Mouse (Mus musculus) layer of hippocampus, adult 8-10 months (tissue): ENCODE measurements around the gene Bcam. TPM values are rescaled to one million over a fixed set of nuclear protein-coding genes. Genes with fewer than 3 reads are reported as not detected.

ENCODE experiments used
- DNase-seq, 2 experiments: peaks; one replicate each; pipeline ENCODE4 v3.0.0; 2022; ENCODE audit warnings: low spot score in 2 of 2
- total RNA-seq, 4 experiments: library from RNA; stranded (reverse); gene quantifications; 2 replicates each; pipeline ENCODE4 v1.2.4; 2022

Bcam gene
- total RNA-seq, 4 experiments from 2014 or later = 11.0 to 15.2 (median 13.2) TPM

GRCm38 (mm10) chr7:19726541-19726940 lies 44.3 kb downstream of the Bcam start:
- DNase-seq = no peak

GRCm38 (mm10) chr7:19724167-19724566 lies 46.6 kb downstream of the Bcam start:
- no peak for DNase-seq

- no peak for DNase-seq
These were observed 48.0 kb downstream of the Bcam start for GRCm38 (mm10) chr7:19722754-19723195.

GRCm38 (mm10) chr7:19719200-19719599 lies 51.6 kb downstream of the Bcam start:
- DNase-seq = no peak

- DNase-seq = no peak
These were observed 52.4 kb downstream of the Bcam start for GRCm38 (mm10) chr7:19718297-19718952.

- no peak for DNase-seq
These were observed 53.5 kb downstream of the Bcam start for GRCm38 (mm10) chr7:19717346-19717745.

- no peak for DNase-seq
These were observed 54.0 kb downstream of the Bcam start for GRCm38 (mm10) chr7:19716822-19717221.

- DNase-seq = no peak
These were observed 54.6 kb downstream of the Bcam start for GRCm38 (mm10) chr7:19716055-19716682.

GRCm38 (mm10) chr7:19715239-19716054 lies 55.4 kb downstream of the Bcam start, which contains the start of gene Tomm40:
Tomm40 (minus strand) TSS chr7:19715438.
- DNase-seq = peak; percentile 100

GRCm38 (mm10) chr7:19714836-19715235 lies 56.0 kb downstream of the Bcam start:
- DNase-seq = no peak

- DNase-seq = no peak
These were observed 57.2 kb downstream of the Bcam start for GRCm38 (mm10) chr7:19713598-19713997.

GRCm38 (mm10) chr7:19713196-19713595 lies 57.6 kb downstream of the Bcam start:
- no peak for DNase-seq

- no peak for DNase-seq
These were observed 58.4 kb downstream of the Bcam start for GRCm38 (mm10) chr7:19712414-19712813.

- no peak for DNase-seq
These were observed 60.2 kb downstream of the Bcam start for GRCm38 (mm10) chr7:19710650-19711049.

Other genes with a start within 250 kb of the Bcam start
- 100 to 1,000 TPM in 2 of 4 experiments, 10 to 100 TPM in 2; 97.7 to 120 (median 108) TPM for gene Ppp1r37, start 207.9 kb downstream of the Bcam start, total RNA-seq
- 1 to 10 TPM in 2 of 4 experiments, under 1 TPM in 2; 0.90 to 1.3 (median 1.0) TPM for gene Zfp296, start 193.7 kb downstream of the Bcam start, total RNA-seq
- gene Gemin7, start 193.4 kb downstream of the Bcam start, total RNA-seq = 10 to 100 TPM; 43.4 to 54.4 (median 49.2) TPM
- 100 to 1,000 TPM in 2 of 4 experiments, 10 to 100 TPM in 2; 96.9 to 109 (median 101) TPM for gene Clasrp, start 166.5 kb downstream of the Bcam start, total RNA-seq
- gene Relb, start 141.6 kb downstream of the Bcam start, total RNA-seq = 10 to 100 TPM in 2 of 4 experiments, 1 to 10 TPM in 2; 8.3 to 11.2 (median 10.5) TPM
- gene Clptm1, start 106.0 kb downstream of the Bcam start, total RNA-seq = 100 to 1,000 TPM; 140 to 150 (median 146) TPM
- gene Apoc2, start 93.1 kb downstream of the Bcam start, total RNA-seq = under 1 TPM in 1 of 4 experiments, not detected in 3; 0.66 TPM
- not detected for gene Gm44805, start 89.6 kb downstream of the Bcam start, total RNA-seq
- 1 to 10 TPM in 1 of 4 experiments, not detected in 3; 1.2 TPM for gene Apoc4, start 89.5 kb downstream of the Bcam start, total RNA-seq
- gene Apoc1, start 78.4 kb downstream of the Bcam start, total RNA-seq = 10 to 100 TPM in 1 of 4 experiments, 1 to 10 TPM in 3; 5.3 to 10.7 (median 6.0) TPM
- gene Apoe, start 71.8 kb downstream of the Bcam start, total RNA-seq = 1,000 to 10,000 TPM; 1,861 to 4,366 (median 2,827) TPM
- gene Tomm40, start 55.6 kb downstream of the Bcam start, total RNA-seq = 100 to 1,000 TPM; 104 to 112 (median 109) TPM
- gene Nectin2, start 20.5 kb downstream of the Bcam start, total RNA-seq = 1 to 10 TPM; 5.7 to 8.2 (median 7.0) TPM
- not detected for gene Cblc, start 25.8 kb upstream of the Bcam start, total RNA-seq
- gene Bcl3, start 51.8 kb upstream of the Bcam start, total RNA-seq = 10 to 100 TPM in 1 of 4 experiments, 1 to 10 TPM in 1, under 1 TPM in 2; 0.75 to 11.9 (median 2.3) TPM
- gene Gm19345, start 81.0 kb upstream of the Bcam start, total RNA-seq = 1 to 10 TPM; 1.5 to 2.6 (median 2.2) TPM
- not detected for gene Ceacam16, start 90.3 kb upstream of the Bcam start, total RNA-seq
- not detected for gene Ceacam19, start 116.9 kb upstream of the Bcam start, total RNA-seq
- 10 to 100 TPM; 12.5 to 16.1 (median 13.8) TPM for gene Pvr, start 150.1 kb upstream of the Bcam start, total RNA-seq
- gene Igsf23, start 179.7 kb upstream of the Bcam start, total RNA-seq = under 1 TPM in 1 of 4 experiments, not detected in 3; 0.20 TPM
- not detected for gene Ceacam20, start 194.4 kb upstream of the Bcam start, total RNA-seq
- not detected for gene Nlrp9b, start 220.4 kb upstream of the Bcam start, total RNA-seq